Mouse (Mus musculus): Measurements from ENCODE around the gene Gm45234. TPM values are rescaled to one million over a fixed set of nuclear protein-coding genes. Genes with fewer than 3 reads are reported as not detected.

Gm45234 gene
- total RNA-seq, 1 experiment: 0.13 TPM

GRCm38 (mm10) chr6:124787722-124788121, 31.9 kb upstream of the Gm45234 start:
- no peak for TF ChIP-seq MAFK (IDR thresholded peaks at IDR 0.05; ENCODE audit: insufficient read depth, low read depth, low read length)
- no peak for TF ChIP-seq HCFC1 (IDR thresholded peaks at IDR 0.05; ENCODE audit: borderline replicate concordance, insufficient read depth, low read length)
- no peak for TF ChIP-seq ZC3H11A (IDR thresholded peaks at IDR 0.05; ENCODE audit: borderline replicate concordance, low read depth, low read length)
- TF ChIP-seq ZNF384 (IDR thresholded peaks at IDR 0.05; ENCODE audit: low read depth, low read length): no peak
- no peak for TF ChIP-seq CHD2 (IDR thresholded peaks at IDR 0.05; ENCODE audit: low read depth, low read length)
- Histone ChIP-seq H3K36me3 (ENCODE audit: control insufficient read depth, insufficient read depth, low read length, poor library complexity, severe bottlenecking) (no peaks in the 10 kb centered on the region), H3K4me3 (ENCODE audit: insufficient read depth in 1 of 2, low read depth in 1 of 2, low read length in 2 of 2, poor library complexity in 1 of 2, severe bottlenecking in 1 of 2) (no peak overlapping the region), H3K9ac (ENCODE audit: insufficient read depth, low read depth, low read length, poor library complexity, severe bottlenecking) (no peak overlapping the region), H3K4me1 (ENCODE audit: control insufficient read depth in 2 of 2, insufficient read depth in 2 of 2, low read length in 2 of 2, poor library complexity in 1 of 2) (peaks cover 3 to 13% of the 10 kb centered on the region in 2 experiments; a peak in 3 of 4 replicates), H3K9me3 (ENCODE audit: control insufficient read depth, insufficient read depth, low read depth, low read length) (no peaks in the 10 kb centered on the region), H3K27ac (ENCODE audit: insufficient read depth, low read depth, low read length, poor library complexity, severe bottlenecking) (no peak overlapping the region)
- in situ Hi-C loops (cut with MboI; ENCODE audit: low sequenced_read_pairs in 2 of 2, unreplicated experiment in 2 of 2): no loop called here
- DNase-seq (ENCODE audit: low read depth, low spot score): no peak

GRCm38 (mm10) chr6:124786756-124787420, 31.1 kb upstream of the Gm45234 start:
- Histone ChIP-seq H3K9ac (ENCODE audit: insufficient read depth, low read depth, low read length, poor library complexity, severe bottlenecking) (no peak overlapping the region), H3K36me3 (ENCODE audit: control insufficient read depth, insufficient read depth, low read length, poor library complexity, severe bottlenecking) (no peaks in the 10 kb centered on the region), H3K27ac (ENCODE audit: insufficient read depth, low read depth, low read length, poor library complexity, severe bottlenecking) (no peak overlapping the region), H3K4me1 (ENCODE audit: control insufficient read depth in 2 of 2, insufficient read depth in 2 of 2, low read length in 2 of 2, poor library complexity in 1 of 2) (peaks cover 5 to 14% of the 10 kb centered on the region in 2 experiments; a peak in 3 of 4 replicates), H3K4me3 (ENCODE audit: insufficient read depth in 1 of 2, low read depth in 1 of 2, low read length in 2 of 2, poor library complexity in 1 of 2, severe bottlenecking in 1 of 2) (no peak overlapping the region), H3K9me3 (ENCODE audit: control insufficient read depth, insufficient read depth, low read depth, low read length) (no peaks in the 10 kb centered on the region)
- no peak for TF ChIP-seq ZNF384 (IDR thresholded peaks at IDR 0.05; ENCODE audit: low read depth, low read length)
- TF ChIP-seq HCFC1 (IDR thresholded peaks at IDR 0.05; ENCODE audit: borderline replicate concordance, insufficient read depth, low read length): no peak
- no peak for TF ChIP-seq CHD2 (IDR thresholded peaks at IDR 0.05; ENCODE audit: low read depth, low read length)
- no peak for TF ChIP-seq MAFK (IDR thresholded peaks at IDR 0.05; ENCODE audit: insufficient read depth, low read depth, low read length)
- TF ChIP-seq ZC3H11A (IDR thresholded peaks at IDR 0.05; ENCODE audit: borderline replicate concordance, low read depth, low read length): no peak
- DNase-seq (ENCODE audit: low read depth, low spot score): no peak
- in situ Hi-C loops (cut with MboI; ENCODE audit: low sequenced_read_pairs in 2 of 2, unreplicated experiment in 2 of 2): no loop called here

- 0 out of 2 replicates have a peak overlapping the region, but pooled peaks have one; percentile 34 for H3K9ac ChIP-seq (ENCODE audit: insufficient read depth, low read depth, low read length, poor library complexity, severe bottlenecking)
- in situ Hi-C loops (cut with MboI; ENCODE audit: low sequenced_read_pairs in 2 of 2, unreplicated experiment in 2 of 2): no loop called here
- no peaks in the 10 kb centered on the region for H3K36me3 ChIP-seq (ENCODE audit: control insufficient read depth, insufficient read depth, low read length, poor library complexity, severe bottlenecking)
- H3K4me1 ChIP-seq (ENCODE audit: control insufficient read depth in 2 of 2, insufficient read depth in 2 of 2, low read length in 2 of 2, poor library complexity in 1 of 2): peaks cover 3 to 14% of the 10 kb centered on the region in 2 experiments; a peak in 3 of 4 replicates
- DNase-seq (ENCODE audit: low read depth, low spot score): peak; percentile 74
- H3K27ac ChIP-seq (ENCODE audit: insufficient read depth, low read depth, low read length, poor library complexity, severe bottlenecking): peak overlapping the region; percentile 1; the same call in 1 of the 2 replicates
- H3K9me3 ChIP-seq (ENCODE audit: control insufficient read depth, insufficient read depth, low read depth, low read length): no peaks in the 10 kb centered on the region
- H3K4me3 ChIP-seq (ENCODE audit: insufficient read depth in 1 of 2, low read depth in 1 of 2, low read length in 2 of 2, poor library complexity in 1 of 2, severe bottlenecking in 1 of 2): peak overlapping the region in 1 of 2 experiments; percentile 63; a peak in 2 of 4 replicates
- TF ChIP-seq HCFC1 (IDR thresholded peaks at IDR 0.05; ENCODE audit: borderline replicate concordance, insufficient read depth, low read length): no peak
- no peak for TF ChIP-seq CHD2 (IDR thresholded peaks at IDR 0.05; ENCODE audit: low read depth, low read length)
- no peak for TF ChIP-seq ZC3H11A (IDR thresholded peaks at IDR 0.05; ENCODE audit: borderline replicate concordance, low read depth, low read length)
These were observed 26.6 kb upstream of the Gm45234 start for GRCm38 (mm10) chr6:124782436-124782835.

GRCm38 (mm10) chr6:124780917-124781316, 25.1 kb upstream of the Gm45234 start:
- H3K9ac ChIP-seq (ENCODE audit: insufficient read depth, low read depth, low read length, poor library complexity, severe bottlenecking): no peak overlapping the region
- peaks cover 3 to 8% of the 10 kb centered on the region in 2 experiments; a peak in 3 of 4 replicates for H3K4me1 ChIP-seq (ENCODE audit: control insufficient read depth in 2 of 2, insufficient read depth in 2 of 2, low read length in 2 of 2, poor library complexity in 1 of 2)
- no peak for TF ChIP-seq ZNF384 (IDR thresholded peaks at IDR 0.05; ENCODE audit: low read depth, low read length)
- TF ChIP-seq ZC3H11A (IDR thresholded peaks at IDR 0.05; ENCODE audit: borderline replicate concordance, low read depth, low read length): no peak
- TF ChIP-seq HCFC1 (IDR thresholded peaks at IDR 0.05; ENCODE audit: borderline replicate concordance, insufficient read depth, low read length): no peak
- TF ChIP-seq CHD2 (IDR thresholded peaks at IDR 0.05; ENCODE audit: low read depth, low read length): no peak
- no peak for TF ChIP-seq MAFK (IDR thresholded peaks at IDR 0.05; ENCODE audit: insufficient read depth, low read depth, low read length)
- H3K36me3 ChIP-seq (ENCODE audit: control insufficient read depth, insufficient read depth, low read length, poor library complexity, severe bottlenecking): no peaks in the 10 kb centered on the region
- H3K27ac ChIP-seq (ENCODE audit: insufficient read depth, low read depth, low read length, poor library complexity, severe bottlenecking): no peak overlapping the region
- DNase-seq (ENCODE audit: low read depth, low spot score): no peak
- H3K9me3 ChIP-seq (ENCODE audit: control insufficient read depth, insufficient read depth, low read depth, low read length): no peaks in the 10 kb centered on the region
- H3K4me3 ChIP-seq (ENCODE audit: insufficient read depth in 1 of 2, low read depth in 1 of 2, low read length in 2 of 2, poor library complexity in 1 of 2, severe bottlenecking in 1 of 2): no peak overlapping the region
- in situ Hi-C loops (cut with MboI; ENCODE audit: low sequenced_read_pairs in 2 of 2, unreplicated experiment in 2 of 2): no loop called here

Data from ES-E14 (cell line).